Mouse (Mus musculus) left cerebral cortex, adult 2 months (tissue): ENCODE results near the gene Rapgef4. TPM values are rescaled to one million over a fixed set of nuclear protein-coding genes. Genes with fewer than 3 reads are reported as not detected.
A peak's percentile ranks its signal among the peaks of the same experiment; 100 is the strongest.

Experiments
- DNase-seq, 2 experiments: peaks; one replicate each; pipeline ENCODE4 v3.0.0; 2021 to 2022; ENCODE audit warnings: low spot score in 2 of 2, mixed read lengths in 1 of 2; ENCODE audit errors: extremely low spot score in 1 of 2
- H3K27ac ChIP-seq: fragments of 200-600 bp; 2 replicates; pipeline ENCODE4 v1.8.1; 2022
- H3K4me3 ChIP-seq: fragments of 200-600 bp; 2 replicates; pipeline ENCODE4 v1.8.1; 2022
- CTCF ChIP-seq: fragments of 200-600 bp; IDR thresholded peaks from 2 replicates; pipeline ENCODE4 v1.8.1; 2022; ENCODE audit warnings: antibody characterized with exemption, mild to moderate bottlenecking, moderate library complexity
- intact Hi-C: fragments of 180-260 bp; cut with DNase I; formaldehyde crosslinking; loops from one replicate; pipeline ENCODE4 v1.15.1; 2025
- total RNA-seq, 2 experiments: library from RNA; stranded (reverse); gene quantifications; 2 replicates each; pipeline ENCODE4 v1.2.3; 2021

The Rapgef4 gene
- total RNA-seq, 2 experiments from 2014 or later, result 442 to 451 TPM

DNA sequence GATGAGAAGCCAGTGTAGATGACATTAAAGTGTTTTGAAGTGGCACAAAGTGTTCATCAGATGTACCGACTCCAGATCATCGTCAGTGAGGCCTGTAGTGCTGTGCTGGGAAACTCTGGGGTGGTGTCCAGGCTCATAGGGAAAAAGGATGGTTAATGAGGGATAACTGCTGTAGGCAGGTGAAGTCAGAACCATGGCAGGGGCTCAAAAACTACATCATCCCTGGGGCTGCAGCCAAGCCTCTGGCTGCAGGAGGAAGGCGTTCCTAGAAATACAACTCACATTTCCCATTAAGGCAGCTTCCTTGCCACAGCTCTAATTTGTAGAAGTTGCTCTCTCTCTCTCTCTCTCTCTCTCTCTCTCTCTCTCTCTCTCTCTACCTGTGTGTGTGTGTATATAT is 22.6 kb upstream of the Rapgef4 start:
- DNase-seq, result no peak
- intact Hi-C loops, result loop anchor here (5.0 kb wide), 2 partner anchors 106 to 361 kb away; no protein-coding TSS in a partner anchor
- no peak for TF ChIP-seq CTCF
- H3K27ac ChIP-seq, result no peak overlapping the region
- no peak overlapping the region for H3K4me3 ChIP-seq

- no peak overlapping the region for H3K4me3 ChIP-seq
- DNase-seq, result peak; percentile 34 to 49
- TF ChIP-seq CTCF, result no peak
- intact Hi-C loops, result loop anchor here (10.0 kb wide), 1 partner anchor 191 kb away; no protein-coding TSS in a partner anchor
- H3K27ac ChIP-seq, result no peak overlapping the region
These were observed 16.8 kb upstream of the Rapgef4 start for GRCm38 (mm10) chr2:71964216-71964615.

DNA sequence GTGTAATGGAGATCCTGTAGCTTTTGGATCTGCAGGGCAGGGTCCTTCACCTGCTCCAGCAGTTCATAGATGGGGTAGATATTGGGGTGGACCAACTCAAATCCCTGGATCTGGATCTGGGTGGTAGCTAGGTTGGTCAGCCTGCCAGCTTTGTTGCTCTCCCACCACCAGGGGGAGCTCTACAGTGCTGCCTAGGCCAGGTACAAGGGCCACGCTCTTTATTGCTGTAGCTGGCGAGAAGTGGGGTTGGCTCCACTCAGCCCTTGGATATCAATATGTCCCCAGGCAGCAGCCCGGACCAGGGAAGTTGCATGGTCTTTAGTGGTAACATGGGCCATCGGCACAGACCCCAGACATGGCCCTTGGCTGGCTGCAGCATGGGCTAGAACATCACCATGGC is 15.6 kb upstream of the Rapgef4 start:
- Histone ChIP-seq H3K4me3 (no peak overlapping the region), H3K27ac (no peak overlapping the region)
- intact Hi-C loops, result loop anchor here (10.0 kb wide), 1 partner anchor 189 kb away; no protein-coding TSS in a partner anchor
- TF ChIP-seq CTCF, result peak; percentile 71
- DNase-seq, result peak in 1 of 2 experiments; percentile 17

DNA sequence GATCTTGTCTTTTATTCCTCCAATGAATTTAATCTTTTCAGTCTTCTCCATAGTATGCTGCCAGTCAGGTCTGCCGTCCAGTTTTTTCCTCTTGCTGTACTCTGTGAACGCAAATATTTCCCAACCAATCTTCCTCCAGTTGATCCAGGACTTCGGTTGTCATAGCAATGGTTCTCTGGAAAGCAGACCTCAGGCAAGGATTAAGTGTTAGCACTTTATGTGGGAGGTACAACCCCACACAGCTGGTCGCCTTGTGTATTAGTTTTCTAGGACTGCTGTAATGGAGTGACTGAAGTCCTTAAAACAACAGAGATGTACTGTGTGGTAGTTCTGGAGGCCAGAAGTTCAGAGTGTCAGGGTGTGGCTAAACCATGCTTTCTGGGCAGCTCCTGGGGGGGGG is 14.3 kb upstream of the Rapgef4 start:
- DNase-seq, result no peak
- no peak overlapping the region for H3K4me3 ChIP-seq
- no peak for TF ChIP-seq CTCF
- intact Hi-C loops, result loop anchor here (10.0 kb wide), 1 partner anchor 188 kb away; no protein-coding TSS in a partner anchor
- H3K27ac ChIP-seq, result no peak overlapping the region

- intact Hi-C loops, result loop anchor here (10.0 kb wide), 1 partner anchor 187 kb away; no protein-coding TSS in a partner anchor
- Histone ChIP-seq H3K4me3 (no peak overlapping the region), H3K27ac (no peak overlapping the region)
- TF ChIP-seq CTCF, result no peak
- no peak for DNase-seq
These were observed 13.2 kb upstream of the Rapgef4 start for GRCm38 (mm10) chr2:71967855-71968254.

DNA sequence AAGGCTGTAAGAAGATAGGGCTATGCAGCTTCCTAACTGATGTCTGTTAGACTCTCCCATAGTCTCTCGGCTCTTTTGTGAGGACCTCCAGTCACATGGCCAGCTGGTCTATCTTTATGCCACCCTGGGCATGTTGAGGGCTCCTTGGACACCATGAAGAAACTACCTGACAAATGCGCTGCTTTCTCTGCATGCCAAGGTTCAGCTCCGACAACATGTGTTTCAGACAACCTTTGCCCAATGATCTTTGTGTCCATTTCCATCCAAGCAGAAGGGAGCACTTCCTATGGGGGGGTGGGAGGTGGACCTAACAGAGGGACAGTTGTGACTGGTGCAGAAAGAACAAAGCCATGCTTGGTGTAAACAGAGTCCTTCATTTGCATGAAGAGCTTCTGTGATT is 7.4 kb upstream of the Rapgef4 start:
- no peak for TF ChIP-seq CTCF
- no peak overlapping the region for H3K4me3 ChIP-seq
- no peak for DNase-seq
- H3K27ac ChIP-seq, result no peak overlapping the region
- intact Hi-C loops, result no loop called here

- intact Hi-C loops, result no loop called here
- DNase-seq, result no peak
- no peak overlapping the region for H3K4me3 ChIP-seq
- H3K27ac ChIP-seq, result no peak overlapping the region
- TF ChIP-seq CTCF, result no peak
These were observed 6.7 kb upstream of the Rapgef4 start for GRCm38 (mm10) chr2:71974143-71974846.

DNA sequence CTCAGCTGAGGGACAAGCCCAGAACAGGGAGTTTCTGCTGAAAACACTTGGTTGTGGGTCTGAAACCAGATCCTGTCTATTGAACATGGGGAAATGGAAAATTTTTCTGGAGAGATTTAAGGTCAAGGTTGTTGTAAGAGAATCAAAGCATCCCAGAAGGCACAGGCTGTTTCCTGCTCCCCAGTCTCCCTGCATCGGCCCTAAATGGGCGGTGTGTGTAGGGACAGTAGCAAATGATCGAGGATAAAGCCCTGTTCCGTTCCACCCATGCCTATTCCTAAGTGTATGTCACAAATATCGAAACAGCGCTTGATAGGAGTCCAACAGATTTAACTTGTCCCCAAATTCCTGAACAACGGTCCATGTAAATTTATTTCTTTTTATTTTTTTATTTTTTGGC is 1.1 kb upstream of the Rapgef4 start:
- TF ChIP-seq CTCF, result no peak
- Histone ChIP-seq H3K27ac (peak overlapping the region; percentile 94; the same call in 1 of the 2 replicates), H3K4me3 (peak overlapping the region; percentile 55)
- DNase-seq, result no peak
- intact Hi-C loops, result loop anchor here (2.0 kb wide), 1 partner anchor 35 kb away; no protein-coding TSS in a partner anchor

DNA sequence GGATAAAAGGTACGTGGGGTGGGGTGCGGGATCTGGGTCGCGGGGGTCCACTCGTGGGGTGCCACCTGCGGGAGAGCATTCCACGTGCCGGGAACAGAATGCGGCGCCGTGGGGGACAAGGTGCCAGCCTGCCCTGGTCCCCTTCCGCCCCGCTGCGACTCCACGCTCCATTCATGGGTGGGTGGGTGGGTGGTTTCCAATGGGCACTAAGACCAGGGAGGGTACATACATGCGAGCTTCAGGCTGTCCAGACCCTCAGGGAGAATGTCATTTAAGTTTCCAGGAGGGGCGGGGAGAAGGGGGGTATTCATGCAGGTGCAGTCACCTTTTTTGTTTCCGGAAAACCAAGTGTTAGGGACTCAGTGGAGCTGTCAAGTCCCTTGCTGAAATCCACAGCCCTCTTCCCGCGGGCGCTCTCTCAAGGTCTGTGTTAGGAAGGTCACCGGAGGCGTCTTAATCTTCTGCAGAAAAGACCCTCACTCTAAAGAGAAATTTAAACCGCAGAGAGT is 357 bp downstream of the Rapgef4 start:
- Histone ChIP-seq H3K27ac (peak overlapping the region; percentile 94), H3K4me3 (peak overlapping the region; percentile 55)
- TF ChIP-seq CTCF, result no peak
- intact Hi-C loops, result loop anchor here (2.0 kb wide), 1 partner anchor 33 kb away; no protein-coding TSS in a partner anchor
- no peak for DNase-seq

DNA sequence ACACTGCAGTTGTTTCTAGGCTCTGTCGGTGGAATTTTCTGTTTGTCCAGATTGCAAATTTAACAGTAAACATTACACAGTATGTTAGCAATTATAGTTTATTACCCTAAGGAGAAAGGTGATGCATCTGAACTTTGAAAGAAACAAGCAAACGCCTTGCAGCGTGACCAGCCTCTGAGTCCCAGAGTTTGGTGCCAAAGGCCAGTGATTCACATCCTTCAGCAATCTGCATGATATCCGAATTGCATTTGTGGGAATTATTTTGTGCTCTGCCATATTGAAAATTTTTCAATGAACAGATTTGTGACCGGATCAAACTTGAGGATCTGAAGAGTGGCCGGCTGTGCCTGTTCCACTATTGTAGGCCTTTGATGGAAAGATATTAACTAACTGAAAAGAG is 856 bp downstream of the Rapgef4 start:
- intact Hi-C loops, result loop anchor here (2.0 kb wide), 1 partner anchor 33 kb away; no protein-coding TSS in a partner anchor

DNA sequence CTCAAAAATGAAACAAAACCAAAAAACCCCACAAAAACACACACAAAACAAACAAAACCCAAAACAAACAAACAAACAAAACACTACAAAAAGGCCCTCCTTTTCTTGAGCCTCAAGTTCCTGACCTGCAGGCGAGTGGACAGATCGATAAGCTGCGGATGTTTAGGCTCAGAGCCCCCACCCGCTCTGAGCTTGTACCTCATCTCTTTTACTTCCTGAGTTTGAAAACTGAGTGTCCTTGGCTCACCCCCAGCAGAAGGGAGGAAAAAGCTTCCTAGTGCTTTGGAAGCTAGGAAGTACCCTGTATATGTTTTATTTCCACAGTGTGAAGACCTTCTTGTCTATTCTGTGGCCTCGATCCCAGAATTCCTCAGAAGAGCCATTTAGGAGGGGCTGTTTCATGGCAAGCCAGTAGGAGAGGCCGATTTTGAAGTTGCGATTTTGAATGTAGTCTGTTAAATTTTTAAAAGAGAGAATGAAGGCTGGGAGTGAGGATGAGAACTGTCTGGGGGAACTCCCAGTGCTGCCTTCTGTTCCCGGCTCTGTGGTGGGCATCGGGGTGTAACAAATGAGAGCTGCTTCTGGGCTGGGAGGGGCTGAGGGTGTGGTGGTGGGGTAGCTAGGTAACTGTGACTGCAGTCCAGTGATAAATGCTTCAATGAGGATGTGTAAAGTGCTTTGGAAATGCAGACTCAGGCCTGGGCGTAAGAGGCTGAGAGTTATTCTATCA is 2.0 kb downstream of the Rapgef4 start:
- Histone ChIP-seq H3K4me3 (peak overlapping the region; percentile 31), H3K27ac (peak overlapping the region; percentile 47; the same call in 1 of the 2 replicates)
- TF ChIP-seq CTCF, result no peak
- no peak for DNase-seq
- intact Hi-C loops, result no loop called here

More for the DNA sequence above, 856 bp downstream of the Rapgef4 start:
- Histone ChIP-seq H3K27ac (peak overlapping the region; percentile 94), H3K4me3 (peak overlapping the region; percentile 55)
- no peak for DNase-seq
- TF ChIP-seq CTCF, result no peak

- intact Hi-C loops, result no loop called here
- H3K27ac ChIP-seq, result peak overlapping the region; percentile 79
- TF ChIP-seq CTCF, result no peak
- no peak overlapping the region for H3K4me3 ChIP-seq
- DNase-seq, result no peak
These were observed 4.7 kb downstream of the Rapgef4 start for GRCm38 (mm10) chr2:71985730-71986129.
